Mouse (Mus musculus): ENCODE results near the gene Elfn2.

DNA sequence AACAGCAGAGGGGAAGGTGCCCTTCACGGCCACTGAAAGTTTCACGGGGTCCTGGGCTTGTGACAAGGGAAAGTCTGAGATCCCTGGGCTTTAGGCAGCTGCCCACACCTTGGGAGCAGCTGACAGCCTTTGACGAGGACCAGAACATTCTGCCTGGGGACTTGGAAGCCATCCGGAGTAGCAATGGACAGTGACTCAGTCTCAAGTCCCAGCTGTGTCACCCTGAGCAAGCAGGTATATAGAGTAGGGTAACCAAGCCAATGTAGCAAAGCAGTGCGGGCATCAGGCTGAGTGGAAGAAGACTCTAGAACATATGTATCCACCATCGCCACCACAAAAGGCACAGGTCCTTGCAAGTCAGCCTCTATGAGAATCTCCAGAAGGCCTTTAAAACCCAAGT is 18.6 kb upstream of the Elfn2 start:
- TF ChIP-seq POLR2A (IDR thresholded peaks at IDR 0.05; ENCODE audit: extremely low read depth, insufficient read depth, low read length) (no peak), CTCF (IDR thresholded peaks at IDR 0.05; ENCODE audit: low read depth, low read length) (no peak)

Measured in liver, adult 2 months (tissue).